Mouse (Mus musculus) adrenal gland, adult 18-20 months (tissue): ENCODE data around the gene Ush1g. TPM values are rescaled to one million over a fixed set of nuclear protein-coding genes. Genes with fewer than 3 reads are reported as not detected.

Experiments
- DNase-seq, 2 experiments: peaks; one replicate each; pipeline ENCODE4 v3.0.0; 2021 to 2022; ENCODE audit warnings: low spot score in 2 of 2
- long read RNA-seq, 2 experiments: library from polyadenylated mRNA; stranded (forward); transcript quantifications; one replicate each; pipeline ENCODE4 v2.0.0; 2021
- total RNA-seq, 2 experiments: library from RNA; stranded (reverse); gene quantifications; 1 replicate in 1 of 2; 2 replicates in 1 of 2; pipeline ENCODE4 v1.2.3; 2021

Ush1g gene
- under 1 TPM; 0.36 to 0.74 TPM for total RNA-seq
- long read RNA-seq, experiment 1 = 0 reads
- long read RNA-seq, experiment 2, partial matches to known transcripts = 0 of 1 reads
- long read RNA-seq, experiment 2, other reads (novel, unspliced or antisense) = 0 of 1 reads

DNA sequence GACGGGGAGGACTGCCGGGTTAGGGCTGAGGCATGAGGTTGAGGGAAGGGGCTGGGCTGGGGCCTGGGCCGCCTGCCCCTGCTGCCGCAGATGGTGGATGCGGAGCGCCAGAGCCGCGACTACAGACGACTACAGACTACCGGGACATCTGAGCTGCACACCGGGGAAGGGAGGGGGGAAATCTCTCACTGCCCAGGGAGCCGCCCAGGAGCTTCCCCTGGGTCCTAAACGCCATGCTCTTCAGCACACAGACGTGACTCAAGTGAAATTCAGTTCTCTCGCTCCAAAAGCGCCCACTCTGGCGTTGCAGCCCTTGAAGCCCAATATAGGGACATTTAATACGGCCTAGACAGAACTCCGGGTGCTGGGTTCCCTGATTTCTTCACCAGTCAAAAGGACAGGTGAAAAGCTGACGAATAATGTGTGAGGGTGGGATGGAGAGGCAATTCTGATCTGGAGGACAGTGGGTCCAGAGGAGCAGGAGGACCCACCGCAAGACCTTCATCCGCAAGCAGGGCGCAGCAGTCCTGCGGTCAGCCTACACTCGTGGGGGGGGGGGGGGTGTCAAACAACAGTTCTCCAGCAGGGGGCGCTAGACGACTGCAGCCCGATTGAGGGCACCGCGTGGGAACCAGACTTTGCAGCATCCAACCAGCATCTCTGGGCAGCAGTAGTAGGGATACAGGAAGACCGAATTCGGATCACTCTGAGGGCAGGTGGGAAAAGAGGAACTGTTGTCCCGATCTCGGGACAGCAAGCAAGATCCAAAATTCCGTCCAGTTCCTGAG is at the start of gene Ush1g:
Gene Ush1g (minus strand): TSS at position 136 of the 788 bp plus-strand sequence.
- peak; percentile 59 to 73 for DNase-seq

- no peak for DNase-seq
Observed at GRCm38 (mm10) chr11:115371354-115371753, 49.5 kb upstream of the Ush1g start.

GRCm38 (mm10) chr11:115370368-115370767 is 48.5 kb upstream of the Ush1g start:
- no peak for DNase-seq

DNA sequence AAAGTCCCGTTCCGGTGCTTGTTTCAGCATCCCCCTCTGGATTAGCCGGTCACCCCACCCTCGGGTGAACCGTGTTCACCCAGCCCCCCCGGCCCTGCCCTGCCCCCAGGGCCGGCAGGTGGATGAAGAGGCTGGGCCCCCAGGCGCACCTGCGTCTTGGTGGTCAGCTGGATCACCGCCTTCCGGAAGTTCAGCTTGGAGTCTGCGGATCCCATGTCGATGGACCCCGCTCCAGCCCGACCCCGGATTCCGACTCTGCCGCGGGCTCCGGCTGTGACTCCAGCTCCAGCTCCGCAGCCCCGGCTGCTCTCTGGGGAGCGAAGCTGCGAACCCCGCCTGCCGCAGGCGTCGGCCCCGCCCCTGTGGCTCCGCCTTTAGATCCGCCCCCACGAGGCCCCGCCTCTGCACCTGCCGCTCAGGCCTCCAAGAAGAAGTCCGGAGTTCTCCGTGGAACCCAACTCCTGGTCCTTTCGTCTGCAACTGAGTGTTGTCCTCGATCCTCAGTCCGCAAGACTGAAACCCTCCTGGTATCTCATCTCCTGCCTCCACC is 45.6 kb upstream of the Ush1g start, which contains the start of gene Hid1:
Gene Hid1 (minus strand): TSS at position 362 of the 550 bp plus-strand sequence.
- DNase-seq = peak; percentile 89

GRCm38 (mm10) chr11:115366706-115367394 is 45.0 kb upstream of the Ush1g start:
- DNase-seq = peak in 1 of 2 experiments; percentile 30

GRCm38 (mm10) chr11:115366039-115366705 is 44.3 kb upstream of the Ush1g start:
- no peak for DNase-seq

DNA sequence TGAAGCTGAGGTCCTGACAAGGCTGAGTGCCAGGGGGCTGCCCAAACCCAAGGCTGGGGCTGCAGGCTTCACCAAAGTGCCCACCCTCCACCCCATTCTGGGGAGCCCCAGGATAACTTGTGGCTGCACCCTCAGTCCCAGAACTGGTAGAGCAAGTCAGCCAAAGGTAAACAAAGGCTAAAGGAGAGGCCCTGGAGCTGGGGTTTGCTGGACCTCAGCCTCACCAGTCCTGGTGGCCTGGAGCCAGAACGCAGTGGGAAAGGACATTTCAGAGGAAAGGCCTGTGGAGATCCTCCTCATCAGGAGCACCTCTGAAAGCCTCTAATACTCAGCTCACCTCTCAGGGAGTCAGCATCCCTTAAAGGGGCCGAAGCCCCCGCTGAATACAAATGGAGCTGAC is 42.3 kb upstream of the Ush1g start:
- no peak for DNase-seq

DNA sequence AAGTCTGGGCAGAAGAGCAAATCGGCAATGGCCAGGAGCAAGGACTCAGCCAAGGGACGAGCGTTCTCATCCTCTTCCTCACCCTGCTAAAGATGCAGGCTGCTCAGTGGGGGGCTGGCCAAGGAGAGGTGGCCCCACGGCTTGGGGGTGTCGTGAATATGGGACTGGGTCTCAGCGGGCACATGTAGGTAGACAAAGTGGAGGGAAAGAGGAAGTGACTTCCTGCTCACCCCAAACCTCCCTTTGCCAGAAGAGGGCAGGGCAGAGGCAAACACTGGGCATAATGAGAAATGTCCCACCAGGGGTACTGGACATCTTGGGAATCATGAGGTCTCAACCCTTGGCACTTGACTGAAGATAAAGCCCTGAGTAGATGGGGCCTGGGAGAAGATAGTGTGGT is 37.9 kb upstream of the Ush1g start:
- DNase-seq = no peak

- no peak for DNase-seq
Observed at GRCm38 (mm10) chr11:115359293-115359692, 37.5 kb upstream of the Ush1g start.

GRCm38 (mm10) chr11:115358468-115358867 is 36.6 kb upstream of the Ush1g start:
- DNase-seq = peak; percentile 70 to 72

- peak; percentile 71 to 77 for DNase-seq
Observed at GRCm38 (mm10) chr11:115354183-115354582, 32.3 kb upstream of the Ush1g start.

- no peak for DNase-seq
Observed at GRCm38 (mm10) chr11:115353375-115353774, 31.5 kb upstream of the Ush1g start.

- DNase-seq = no peak
Observed at GRCm38 (mm10) chr11:115349976-115350375, 28.1 kb upstream of the Ush1g start.

- no peak for DNase-seq
Observed at GRCm38 (mm10) chr11:115348681-115349248, 26.9 kb upstream of the Ush1g start.

DNA sequence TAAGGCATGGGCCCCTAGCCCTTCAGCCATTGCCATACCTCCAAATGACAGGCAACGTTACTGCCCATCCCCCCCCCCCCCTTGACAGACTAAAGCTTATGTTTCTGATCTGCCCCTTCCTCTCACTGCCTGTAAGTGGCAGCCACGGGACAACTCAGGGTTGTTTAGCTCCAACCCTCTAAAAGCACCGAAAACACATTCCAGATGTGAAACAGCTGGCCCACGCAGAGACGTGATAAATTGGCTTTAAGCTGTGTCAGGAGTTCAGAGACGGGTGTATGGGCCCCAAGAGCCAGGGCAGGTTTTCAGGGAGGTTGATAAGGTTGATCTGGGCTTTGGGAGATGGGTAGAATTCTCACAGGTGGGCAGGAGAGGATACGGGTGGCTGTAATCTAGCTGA is 23.7 kb upstream of the Ush1g start:
- no peak for DNase-seq

DNA sequence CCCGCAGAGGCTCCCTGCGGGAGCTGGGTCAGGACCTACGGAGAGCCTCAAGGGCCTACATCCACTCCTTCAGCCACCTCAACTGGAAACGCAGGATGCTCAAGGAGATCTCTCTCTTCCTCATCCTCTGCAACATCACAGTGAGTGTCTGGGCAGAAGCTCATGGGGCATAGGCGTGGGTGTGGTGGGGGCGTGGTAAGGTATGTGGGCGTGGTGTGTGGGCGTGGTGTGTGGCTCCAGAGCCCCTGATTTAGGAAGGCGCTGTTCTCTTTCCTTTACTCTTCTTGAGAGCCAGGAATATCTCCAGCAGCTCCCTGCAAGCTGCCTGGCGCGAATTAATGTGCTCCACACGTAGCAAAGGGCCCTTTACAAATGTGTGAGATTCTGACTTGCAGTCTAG is 23.1 kb upstream of the Ush1g start:
- DNase-seq = no peak

DNA sequence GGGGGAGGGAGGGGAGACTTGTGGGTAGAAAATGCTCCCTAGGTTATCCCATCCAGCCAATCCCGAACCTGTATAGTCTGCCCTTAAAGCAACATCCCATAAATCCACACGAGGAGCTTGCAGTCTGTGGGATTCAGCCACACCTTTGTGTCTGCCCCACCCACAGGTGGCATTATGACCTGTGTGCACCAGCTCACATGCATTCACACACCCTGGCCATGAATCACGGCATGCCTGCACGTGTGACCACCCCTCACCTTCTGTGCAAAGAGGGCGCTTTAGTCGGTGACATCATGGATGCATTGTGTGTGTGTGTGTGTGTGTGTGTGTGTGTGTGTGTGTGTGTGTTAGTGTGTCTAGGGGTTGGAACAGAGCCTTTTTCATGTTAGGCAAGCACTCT is 20.0 kb upstream of the Ush1g start:
- no peak for DNase-seq

DNA sequence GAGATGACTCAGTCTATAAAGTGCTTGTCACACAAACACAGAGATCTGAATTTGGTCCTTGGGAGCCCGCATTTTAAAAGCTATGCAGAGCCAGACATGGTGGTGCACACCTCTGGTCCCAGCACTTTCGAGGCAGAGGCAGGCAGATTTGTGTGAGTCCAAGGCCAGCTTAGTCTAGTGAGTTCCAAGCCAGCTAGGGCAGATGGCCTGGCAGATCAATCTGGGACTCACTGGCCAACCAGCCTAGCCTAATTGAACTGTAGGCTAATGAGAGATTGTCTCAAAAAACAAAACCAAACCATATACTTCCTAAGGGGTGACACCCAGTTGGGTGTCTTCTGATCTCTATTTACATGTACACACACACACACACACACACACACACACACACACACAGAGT is 19.4 kb upstream of the Ush1g start:
- no peak for DNase-seq

DNA sequence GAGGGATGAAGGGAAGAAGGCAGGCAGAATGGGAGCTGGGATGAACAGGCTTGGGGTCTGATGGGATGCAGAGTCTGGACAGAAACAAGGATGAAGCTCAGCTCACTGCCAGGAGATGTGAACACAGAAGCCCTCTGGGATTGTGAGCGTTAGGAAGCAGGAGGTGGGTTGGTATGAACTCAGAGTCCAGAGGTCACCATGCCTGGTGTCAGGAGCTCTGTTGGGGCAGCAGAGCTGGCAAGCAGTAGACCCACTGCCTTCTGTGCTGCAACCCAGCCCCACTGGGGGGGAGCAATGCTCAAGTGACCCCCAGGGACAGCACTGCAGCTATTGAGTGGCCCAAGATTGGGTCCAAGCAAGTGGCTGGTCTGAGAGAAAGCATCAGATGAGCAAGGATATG is 16.0 kb upstream of the Ush1g start:
- DNase-seq = no peak

GRCm38 (mm10) chr11:115337350-115337749 is 15.5 kb upstream of the Ush1g start:
- no peak for DNase-seq

DNA sequence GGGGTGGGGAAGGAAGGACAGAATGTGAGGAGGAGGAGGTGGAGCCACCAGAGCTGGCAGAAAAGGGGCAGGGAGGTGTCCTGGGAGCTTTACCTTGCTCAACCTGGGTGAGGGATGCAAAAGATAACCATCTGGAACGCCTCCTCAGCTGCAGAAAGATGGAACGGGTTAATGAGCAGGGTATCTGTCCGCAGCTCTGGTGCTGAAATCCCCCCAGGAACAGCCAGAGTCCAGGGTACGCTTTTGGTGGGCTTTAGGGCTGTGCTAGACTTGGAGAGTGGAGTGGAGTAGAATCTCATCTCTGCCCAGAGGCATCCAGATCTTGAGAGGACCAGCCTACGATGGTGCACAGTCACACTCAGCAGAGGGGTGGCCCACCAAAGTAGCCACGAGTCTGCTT is 14.3 kb upstream of the Ush1g start:
- DNase-seq = no peak
